Mouse (Mus musculus) lung, postnatal 0 days (tissue): ENCODE data around the gene Mgll. TPM values are rescaled to one million over a fixed set of nuclear protein-coding genes. Genes with fewer than 3 reads are reported as not detected.
A peak's percentile ranks its signal among the peaks of the same experiment; 100 is the strongest.

Experiments
- ATAC-seq: fragments of 200-750 bp; cut with Nextera tagmentation; 2 replicates; pipeline ENCODE4 v1.8.0; 2017; ENCODE audit warnings: moderate library complexity
- DNase-seq: peaks from one replicate; pipeline ENCODE4 v3.0.0-alpha.2; 2016; ENCODE audit warnings: low spot score
- H3K27ac ChIP-seq: fragments of 300-500 bp; sonication (generic); 2 replicates; pipeline ENCODE4 v1.5.1; 2014; ENCODE audit warnings: antibody characterized with exemption, mild to moderate bottlenecking, low read length, mixed read lengths
- H3K27me3 ChIP-seq: fragments of 300-500 bp; sonication (generic); replicated peaks from 2 replicates; pipeline ENCODE4 v1.6.1; 2014; ENCODE audit warnings: low read length, mixed read lengths; ENCODE audit not compliant: insufficient read depth
- H3K36me3 ChIP-seq: fragments of 300-500 bp; sonication (generic); 2 replicates; pipeline ENCODE4 v1.6.1; 2014; ENCODE audit warnings: low read length, mixed read lengths; ENCODE audit not compliant: insufficient read depth
- H3K4me1 ChIP-seq: fragments of 300-500 bp; sonication (generic); 2 replicates; pipeline ENCODE4 v1.6.1; 2014; ENCODE audit warnings: antibody characterized with exemption, low read depth, low read length, mixed read lengths; ENCODE audit not compliant: insufficient read depth
- H3K4me2 ChIP-seq: fragments of 300-500 bp; sonication (generic); replicated peaks from 2 replicates; pipeline ENCODE4 v1.6.1; 2014; ENCODE audit warnings: low read depth, mild to moderate bottlenecking, low read length, moderate library complexity, mixed read lengths
- H3K4me3 ChIP-seq: fragments of 300-500 bp; sonication (generic); 2 replicates; pipeline ENCODE4 v1.5.1; 2014; ENCODE audit warnings: low read depth, low read length
- H3K9ac ChIP-seq: fragments of 300-500 bp; sonication (generic); replicated peaks from 2 replicates; pipeline ENCODE4 v1.6.1; 2014; ENCODE audit warnings: low read depth, mild to moderate bottlenecking
- H3K9me3 ChIP-seq: fragments of 300-500 bp; sonication (generic); 2 replicates; pipeline ENCODE4 v1.6.1; 2016; ENCODE audit warnings: low read length, mixed read lengths
- CTCF ChIP-seq: IDR thresholded peaks from 2 replicates; pipeline ENCODE4 v1.5.1; 2016; ENCODE audit warnings: antibody characterized with exemption, mild to moderate bottlenecking
- EP300 ChIP-seq: IDR thresholded peaks from 2 replicates; pipeline ENCODE4 v1.6.1; 2016; ENCODE audit warnings: antibody characterized with exemption, mild to moderate bottlenecking, control low read depth
- WGBS: fragments of 180-500 bp; shearing (Covaris S2); extraction: QIAGEN DNeasy Blood & Tissue Kit; methylation state at CpG from one replicate; pipeline ENCODE4 v1.1.7; 2014; 5-methylcytosine and 5-hydroxymethylcytosine counted together
- polyA plus RNA-seq: library from polyadenylated mRNA; unstranded; fragments of >200 nt; fragmentation: Nextera tagmentation; extraction: Ambion mirVana; gene quantifications from 2 replicates; pipeline ENCODE4 v1.2.1, GENCODE M21; 2015

Gene Mgll
- polyA plus RNA-seq, 1 experiment from 2014 or later = 123 TPM

DNA sequence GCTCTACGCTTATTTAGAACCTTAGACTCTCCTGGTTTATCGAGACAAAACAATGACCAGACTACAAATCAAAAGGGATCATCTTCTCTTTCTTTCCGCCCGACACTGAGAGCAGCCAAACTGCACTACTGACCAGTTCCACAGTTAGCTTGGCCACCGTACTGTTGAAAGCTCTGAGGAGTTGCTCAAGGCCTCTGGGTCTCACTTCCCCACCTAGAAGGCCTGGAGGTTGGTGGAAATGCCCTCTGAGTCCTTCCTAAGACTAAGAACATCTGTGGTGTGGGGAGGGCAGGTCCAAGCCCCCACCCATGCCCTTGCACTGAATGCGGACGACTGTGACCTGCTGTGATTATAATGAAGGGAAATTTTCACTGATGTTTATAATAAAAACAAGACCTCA lies 141.5 kb downstream of the Mgll start:
- Histone ChIP-seq H3K4me1 (no peaks in the 10 kb centered on the region), H3K27me3 (no peaks in the 10 kb centered on the region), H3K9me3 (no peaks in the 10 kb centered on the region), H3K4me3 (no peak overlapping the region), H3K27ac (no peak overlapping the region), H3K36me3 (no peaks in the 10 kb centered on the region), H3K9ac (no peak overlapping the region), H3K4me2 (no peak overlapping the region)
- WGBS = 84% methylated on average over 7 of the region's 7 CpGs
- ATAC-seq (no peak), DNase-seq (no peak)
- TF ChIP-seq CTCF = no peak
- no peak for TF ChIP-seq EP300

DNA sequence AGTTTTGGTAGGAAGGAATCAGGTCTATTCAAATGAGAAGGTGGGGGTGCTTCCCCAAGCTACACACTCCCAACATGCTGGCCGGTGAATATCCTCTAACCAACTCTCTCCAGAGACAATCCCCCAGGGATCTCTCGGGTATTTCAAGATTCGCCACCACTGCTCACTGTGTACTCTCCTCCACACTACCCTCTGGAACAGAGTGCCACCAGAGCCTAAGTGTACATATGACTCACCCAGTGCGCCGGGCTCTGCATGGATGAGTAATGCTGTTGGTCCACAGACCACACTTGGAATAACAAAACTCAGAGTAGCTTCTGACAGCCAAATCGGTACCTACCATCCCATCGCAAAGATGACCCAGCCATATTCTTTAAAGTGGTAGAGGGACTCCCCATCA lies 145.2 kb downstream of the Mgll start:
- TF ChIP-seq CTCF = no peak
- no peak for TF ChIP-seq EP300
- H3K4me1 ChIP-seq = no peaks in the 10 kb centered on the region
- DNase-seq (no peak), ATAC-seq (peak; percentile 44; the same call in 1 of the 2 replicates)
- H3K36me3 ChIP-seq = no peaks in the 10 kb centered on the region
- H3K27me3 ChIP-seq = no peaks in the 10 kb centered on the region
- no peak overlapping the region for H3K9ac ChIP-seq
- H3K4me3 ChIP-seq = no peak overlapping the region
- H3K9me3 ChIP-seq = no peaks in the 10 kb centered on the region
- no peak overlapping the region for H3K27ac ChIP-seq
- no peak overlapping the region for H3K4me2 ChIP-seq
- 85% methylated on average over 7 of the region's 7 CpGs for WGBS

GRCm38 (mm10) chr6:88870594-88870993 lies 146.4 kb downstream of the Mgll start:
- Histone ChIP-seq H3K36me3 (no peaks in the 10 kb centered on the region), H3K9me3 (no peaks in the 10 kb centered on the region), H3K27ac (no peak overlapping the region), H3K9ac (no peak overlapping the region), H3K4me1 (no peaks in the 10 kb centered on the region), H3K4me3 (no peak overlapping the region), H3K27me3 (0 out of 2 replicates have a peak, but pooled peaks cover 3% of the 10 kb centered on the region), H3K4me2 (no peak overlapping the region)
- TF ChIP-seq CTCF = no peak
- no peak for TF ChIP-seq EP300
- DNase-seq = no peak
- WGBS = 40% methylated on average over 4 of the region's 4 CpGs
- ATAC-seq = no peak

- no peaks in the 10 kb centered on the region for H3K36me3 ChIP-seq
- DNase-seq = no peak
- WGBS = 50% methylated on average over 8 of the region's 8 CpGs
Observed at GRCm38 (mm10) chr6:88871546-88871945, 147.3 kb downstream of the Mgll start.

GRCm38 (mm10) chr6:88872811-88873210 lies 148.6 kb downstream of the Mgll start:
- TF ChIP-seq EP300 (no peak), CTCF (no peak)
- Histone ChIP-seq H3K4me3 (no peak overlapping the region), H3K9me3 (no peaks in the 10 kb centered on the region), H3K27me3 (0 out of 2 replicates have a peak, but pooled peaks cover 7% of the 10 kb centered on the region), H3K4me1 (no peaks in the 10 kb centered on the region), H3K4me2 (no peak overlapping the region), H3K9ac (no peak overlapping the region), H3K27ac (no peak overlapping the region), H3K36me3 (no peaks in the 10 kb centered on the region)
- ATAC-seq (no peak), DNase-seq (no peak)
- 51% methylated on average over 7 of the region's 7 CpGs for WGBS

More at GRCm38 (mm10) chr6:88871546-88871945, 147.3 kb downstream of the Mgll start:
- no peak overlapping the region for H3K4me3 ChIP-seq
- H3K27me3 ChIP-seq = 0 out of 2 replicates have a peak, but pooled peaks cover 7% of the 10 kb centered on the region
- H3K4me2 ChIP-seq = no peak overlapping the region
- no peak overlapping the region for H3K9ac ChIP-seq
- no peak for ATAC-seq
- H3K9me3 ChIP-seq = no peaks in the 10 kb centered on the region
- TF ChIP-seq CTCF (no peak), EP300 (no peak)
- H3K4me1 ChIP-seq = no peaks in the 10 kb centered on the region
- no peak overlapping the region for H3K27ac ChIP-seq

DNA sequence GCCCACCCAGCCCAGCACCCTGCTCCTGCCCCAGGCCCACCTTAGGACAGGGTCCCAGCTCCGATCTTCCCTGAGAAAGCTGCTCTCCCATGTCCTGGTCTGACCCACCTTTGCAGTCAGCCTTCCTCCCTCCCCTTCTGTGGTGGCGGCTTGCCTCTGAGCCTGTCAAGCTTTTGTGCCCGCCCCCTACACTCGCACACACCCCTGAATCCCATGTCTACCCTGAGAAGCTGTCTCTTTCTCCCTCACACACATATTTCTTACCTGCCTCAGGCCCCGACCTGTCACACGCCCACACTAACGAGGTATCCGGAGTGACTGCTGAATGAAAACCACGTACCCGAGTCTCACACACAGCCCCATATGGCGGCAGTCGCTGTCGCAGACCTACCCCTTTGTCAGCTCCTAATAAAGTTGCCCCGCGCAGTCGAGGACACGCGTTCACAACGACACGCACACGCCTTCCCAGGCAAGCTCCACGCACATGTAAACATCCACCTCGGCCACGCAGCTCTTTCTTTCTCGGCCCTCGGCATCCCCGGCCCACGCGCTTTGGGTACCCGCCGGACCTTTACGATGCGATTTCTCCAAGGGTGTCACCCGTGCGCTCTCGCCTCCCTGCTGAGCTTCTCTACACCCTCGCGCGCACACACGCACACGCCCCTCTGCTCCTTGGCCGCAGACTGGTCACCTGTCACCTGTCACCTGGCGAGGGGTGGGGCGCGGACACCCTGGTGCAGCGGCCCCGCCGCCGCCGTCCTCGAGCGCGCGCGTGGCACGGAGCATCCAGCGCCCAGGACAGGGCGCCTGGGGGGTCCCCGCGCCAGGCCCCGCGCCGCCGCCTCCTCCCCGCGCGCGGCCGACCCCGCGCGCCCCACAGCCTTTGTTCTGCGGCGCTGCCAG lies 150.0 kb downstream of the Mgll start:
- 2% methylated on average over 61 of the region's 74 CpGs for WGBS
- Histone ChIP-seq H3K9me3 (no peaks in the 10 kb centered on the region), H3K4me1 (no peaks in the 10 kb centered on the region), H3K9ac (no peak overlapping the region), H3K4me3 (peak overlapping the region; percentile 55), H3K36me3 (no peaks in the 10 kb centered on the region), H3K4me2 (peak overlapping the region; percentile 95), H3K27me3 (0 out of 2 replicates have a peak, but pooled peaks cover 7% of the 10 kb centered on the region), H3K27ac (no peak overlapping the region)
- TF ChIP-seq CTCF = no peak
- TF ChIP-seq EP300 = no peak
- peak; percentile 30 for DNase-seq
- ATAC-seq = peak; percentile 67
